Mouse (Mus musculus) forebrain, postnatal 0 days (tissue): ENCODE measurements around the gene Gcnt1. TPM values are rescaled to one million over a fixed set of nuclear protein-coding genes. Genes with fewer than 3 reads are reported as not detected.

Experiments
- ATAC-seq: fragments of 200-750 bp; cut with Nextera tagmentation; 2 replicates; pipeline ENCODE4 v1.8.0; 2017; ENCODE audit warnings: mild to moderate bottlenecking, moderate library complexity
- DNase-seq: peaks from one replicate; pipeline ENCODE4 v3.0.0-alpha.2; 2015
- H3K27ac ChIP-seq: fragments of 300-500 bp; sonication (generic); 2 replicates; pipeline ENCODE4 v1.5.1; 2014; ENCODE audit warnings: low read depth, mild to moderate bottlenecking, antibody characterized with exemption, low read length, moderate library complexity, mixed read lengths
- H3K27me3 ChIP-seq: fragments of 300-500 bp; sonication (generic); 2 replicates; pipeline ENCODE4 v1.6.1; 2014; ENCODE audit warnings: mild to moderate bottlenecking, low read length, mixed read lengths; ENCODE audit not compliant: insufficient read depth
- H3K36me3 ChIP-seq: fragments of 300-500 bp; sonication (generic); 2 replicates; pipeline ENCODE4 v1.6.1; 2014; ENCODE audit warnings: mild to moderate bottlenecking, moderate library complexity; ENCODE audit not compliant: insufficient read depth
- H3K4me1 ChIP-seq: fragments of 300-500 bp; sonication (generic); 2 replicates; pipeline ENCODE4 v1.6.1; 2014; ENCODE audit warnings: antibody characterized with exemption; ENCODE audit not compliant: insufficient read depth
- H3K4me2 ChIP-seq: fragments of 300-500 bp; sonication (generic); 2 replicates; pipeline ENCODE4 v1.6.1; 2014; ENCODE audit warnings: low read depth, mild to moderate bottlenecking, moderate library complexity
- H3K4me3 ChIP-seq: fragments of 300-500 bp; sonication (generic); 2 replicates; pipeline ENCODE4 v1.5.1; 2014; ENCODE audit warnings: low read depth, low read length, mixed read lengths
- H3K9ac ChIP-seq: fragments of 300-500 bp; sonication (generic); 2 replicates; pipeline ENCODE4 v1.6.1; 2014; ENCODE audit warnings: mild to moderate bottlenecking
- H3K9me3 ChIP-seq: fragments of 300-500 bp; sonication (generic); 2 replicates; pipeline ENCODE4 v1.6.1; 2016; ENCODE audit warnings: low read length
- CTCF ChIP-seq: sonication (generic); IDR thresholded peaks from 2 replicates; pipeline ENCODE4 v1.5.1; 2016; ENCODE audit warnings: antibody characterized with exemption, control low read depth, low read depth
- WGBS: fragments of 180-500 bp; shearing (Covaris S2); extraction: QIAGEN DNeasy Blood & Tissue Kit; methylation state at CpG from one replicate; pipeline ENCODE4 v1.1.7; 2014; 5-methylcytosine and 5-hydroxymethylcytosine counted together
- polyA plus RNA-seq: library from polyadenylated mRNA; unstranded; fragments of >200 nt; fragmentation: Nextera tagmentation; extraction: Ambion mirVana; gene quantifications from 2 replicates; pipeline ENCODE4 v1.2.1, GENCODE M21; 2015
- total RNA-seq: library from RNA; depleted of rRNA; stranded (reverse); fragments of >200 nt; gene quantifications from 2 replicates; pipeline ENCODE4 v1.2.3, GENCODE M21; 2014

Gene Gcnt1
- total and polyA plus RNA-seq, 2 experiments from 2014 or later, result 0.84 to 2.7 TPM

DNA sequence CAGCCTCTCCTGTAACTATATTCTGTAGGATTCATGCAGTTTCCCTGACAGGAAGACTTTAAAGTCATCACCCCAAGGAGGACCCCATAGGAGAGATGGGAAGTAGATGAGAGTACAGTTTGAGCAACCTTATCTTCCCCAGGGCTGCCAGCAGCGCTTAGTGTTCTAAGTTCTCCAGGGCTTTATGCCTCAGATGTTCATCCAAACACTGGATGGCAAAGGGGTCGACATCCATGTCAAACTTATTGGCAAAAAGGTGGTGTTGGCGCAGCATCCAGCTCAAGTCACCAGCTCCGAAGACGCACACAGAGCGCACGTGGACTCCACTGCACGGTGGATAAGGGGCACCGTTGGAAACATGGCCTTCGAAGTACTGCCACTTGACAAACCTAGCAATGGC is 43.7 kb downstream of the Gcnt1 start:
- 93% methylated on average over 10 of the region's 10 CpGs for WGBS
- Histone ChIP-seq H3K27ac (no peak overlapping the region), H3K9me3 (no peaks in the 10 kb centered on the region), H3K36me3 (no peaks in the 10 kb centered on the region), H3K9ac (no peak overlapping the region), H3K4me2 (no peak overlapping the region), H3K4me3 (no peak overlapping the region), H3K27me3 (no peaks in the 10 kb centered on the region), H3K4me1 (no peaks in the 10 kb centered on the region)
- no peak for DNase-seq
- TF ChIP-seq CTCF, result no peak
- no peak for ATAC-seq

GRCm38 (mm10) chr19:17327881-17328404 is 44.7 kb downstream of the Gcnt1 start:
- 87% methylated on average over 6 of the region's 6 CpGs for WGBS
- no peak overlapping the region for H3K9ac ChIP-seq
- no peak overlapping the region for H3K4me3 ChIP-seq
- no peak overlapping the region for H3K4me2 ChIP-seq
- H3K9me3 ChIP-seq, result no peaks in the 10 kb centered on the region
- no peaks in the 10 kb centered on the region for H3K27me3 ChIP-seq
- no peak overlapping the region for H3K27ac ChIP-seq
- H3K4me1 ChIP-seq, result no peaks in the 10 kb centered on the region
- no peaks in the 10 kb centered on the region for H3K36me3 ChIP-seq
- DNase-seq (no peak), ATAC-seq (no peak)
- TF ChIP-seq CTCF, result no peak

GRCm38 (mm10) chr19:17323689-17324241 is 48.9 kb downstream of the Gcnt1 start:
- no peak for TF ChIP-seq CTCF
- no peak for ATAC-seq
- no peak overlapping the region for H3K27ac ChIP-seq

GRCm38 (mm10) chr19:17323006-17323688 is 49.5 kb downstream of the Gcnt1 start:
- Histone ChIP-seq H3K27ac (no peak overlapping the region), H3K4me3 (no peak overlapping the region), H3K27me3 (no peaks in the 10 kb centered on the region), H3K4me2 (no peak overlapping the region), H3K36me3 (no peaks in the 10 kb centered on the region), H3K9ac (no peak overlapping the region), H3K4me1 (no peaks in the 10 kb centered on the region), H3K9me3 (no peaks in the 10 kb centered on the region)
- TF ChIP-seq CTCF, result no peak
- 93% methylated on average over 11 of the region's 11 CpGs for WGBS
- DNase-seq (no peak), ATAC-seq (no peak)

More at GRCm38 (mm10) chr19:17323689-17324241, 48.9 kb downstream of the Gcnt1 start:
- no peak overlapping the region for H3K4me3 ChIP-seq
- no peak for DNase-seq
- H3K9ac ChIP-seq, result no peak overlapping the region
- H3K36me3 ChIP-seq, result no peaks in the 10 kb centered on the region
- no peaks in the 10 kb centered on the region for H3K4me1 ChIP-seq
- no peak overlapping the region for H3K4me2 ChIP-seq
- 94% methylated on average over 5 of the region's 5 CpGs for WGBS
- no peaks in the 10 kb centered on the region for H3K9me3 ChIP-seq
- H3K27me3 ChIP-seq, result no peaks in the 10 kb centered on the region

DNA sequence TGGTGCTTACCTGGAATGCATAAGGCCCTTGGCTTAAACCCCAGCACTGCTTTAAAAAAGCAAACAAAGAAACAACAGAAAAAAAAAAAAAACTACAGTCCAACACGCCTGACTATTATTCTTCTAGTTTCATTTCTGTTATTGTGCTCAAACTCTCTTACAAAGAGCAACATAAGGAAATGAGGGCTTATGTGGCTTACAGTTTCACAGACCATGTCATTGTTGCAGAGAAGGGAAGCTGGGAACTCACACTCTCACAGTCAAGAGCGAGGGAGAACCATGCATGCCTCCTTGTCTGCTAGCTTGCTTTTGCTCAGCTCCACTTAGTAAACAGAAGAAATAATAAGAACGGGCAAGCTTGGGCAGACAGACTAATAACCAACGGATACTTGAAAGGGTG is 52.9 kb downstream of the Gcnt1 start:
- Histone ChIP-seq H3K27me3 (no peaks in the 10 kb centered on the region), H3K4me2 (no peak overlapping the region), H3K27ac (no peak overlapping the region), H3K36me3 (no peaks in the 10 kb centered on the region), H3K4me1 (no peaks in the 10 kb centered on the region), H3K4me3 (no peak overlapping the region), H3K9me3 (no peaks in the 10 kb centered on the region), H3K9ac (no peak overlapping the region)
- DNase-seq, result no peak
- WGBS, result 83% methylated on average over 4 of the region's 4 CpGs
- no peak for ATAC-seq
- no peak for TF ChIP-seq CTCF

DNA sequence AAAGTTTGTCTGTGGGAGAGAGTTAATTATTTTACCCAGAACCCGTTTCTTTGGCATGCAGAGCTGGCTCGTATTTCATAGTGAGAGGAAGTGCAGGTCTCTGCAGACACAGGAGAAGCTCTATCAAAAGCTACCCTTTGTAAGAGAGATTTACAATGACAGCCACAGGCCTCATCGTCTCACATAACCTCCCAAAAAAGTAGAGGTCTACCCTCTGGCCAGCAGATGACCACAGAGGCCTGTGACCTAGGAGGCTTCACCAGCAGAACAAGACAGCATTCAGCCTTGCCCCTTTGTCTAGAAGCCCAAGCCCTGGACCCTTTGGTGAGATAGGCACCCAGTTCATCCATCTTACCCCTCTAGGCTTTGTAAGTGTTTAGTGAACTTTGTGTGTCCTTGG is 53.9 kb downstream of the Gcnt1 start:
- H3K27ac ChIP-seq, result no peak overlapping the region
- no peak overlapping the region for H3K4me2 ChIP-seq
- no peak overlapping the region for H3K9ac ChIP-seq
- no peak for TF ChIP-seq CTCF
- H3K4me1 ChIP-seq, result no peaks in the 10 kb centered on the region
- no peak overlapping the region for H3K4me3 ChIP-seq
- H3K27me3 ChIP-seq, result no peaks in the 10 kb centered on the region
- ATAC-seq (no peak), DNase-seq (no peak)
- H3K36me3 ChIP-seq, result no peaks in the 10 kb centered on the region
- no peaks in the 10 kb centered on the region for H3K9me3 ChIP-seq
- 30% methylated on average over 3 of the region's 3 CpGs for WGBS

DNA sequence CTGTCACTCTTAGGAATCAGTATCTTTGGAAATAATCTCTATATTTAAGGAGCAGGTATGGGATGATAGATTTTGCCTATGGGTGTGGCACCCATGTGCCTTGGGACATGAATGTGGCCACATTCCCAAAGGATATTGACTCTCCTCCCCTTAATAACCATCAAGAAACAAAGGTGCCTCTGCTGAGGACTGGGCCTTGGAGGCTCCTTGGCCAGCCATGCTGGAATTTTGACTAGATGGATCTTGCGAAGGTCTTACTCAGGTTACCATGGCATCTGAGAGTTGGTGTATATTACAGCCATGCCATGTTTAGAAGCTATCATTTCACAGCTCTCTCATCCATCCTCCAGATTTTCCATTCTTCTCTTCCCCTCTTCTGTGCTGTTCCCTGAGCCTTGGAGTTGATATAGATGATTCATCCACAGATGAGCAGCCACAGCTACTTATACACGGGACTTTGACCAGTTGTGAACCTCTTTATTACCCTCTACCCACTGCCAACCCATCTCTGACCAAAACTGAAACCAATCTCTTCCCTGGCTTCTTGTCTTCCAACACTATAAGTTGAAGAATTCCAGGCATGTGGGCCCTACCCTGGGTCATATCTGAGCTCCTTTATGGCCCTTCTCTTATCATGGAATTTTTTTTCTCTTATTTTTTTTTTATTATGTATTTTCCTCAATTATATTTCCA is 56.2 kb downstream of the Gcnt1 start:
- H3K36me3 ChIP-seq, result no peaks in the 10 kb centered on the region
- H3K4me1 ChIP-seq, result no peaks in the 10 kb centered on the region
- DNase-seq, result no peak
- no peak overlapping the region for H3K4me2 ChIP-seq
- H3K27ac ChIP-seq, result no peak overlapping the region
- H3K9me3 ChIP-seq, result no peaks in the 10 kb centered on the region
- H3K27me3 ChIP-seq, result no peaks in the 10 kb centered on the region
- ATAC-seq, result no peak
- WGBS, result 86% methylated on average over 2 of the region's 2 CpGs
- H3K9ac ChIP-seq, result no peak overlapping the region
- no peak for TF ChIP-seq CTCF
- H3K4me3 ChIP-seq, result no peak overlapping the region
